Mouse (Mus musculus) cerebellum, postnatal 25 days (tissue): Measurements from ENCODE around the gene Armcx1.
"Not testable (repeated sequence)": the region's sequence is repeated elsewhere in the genome, so short reads cannot be mapped to it uniquely, and the experiment has no call there.

Source experiments
- DNase-seq, 2 experiments: peaks; one replicate each; pipeline ENCODE4 v3.0.0; 2021; ENCODE audit warnings: mixed read lengths in 2 of 2

Gene Armcx1

GRCm38 (mm10) chrX:134763428-134764198, 45.9 kb downstream of the Armcx1 start:
- DNase-seq = not testable (repeated sequence)
